Mouse (Mus musculus) embryonic facial prominence, embryonic 12.5 days (tissue): ENCODE measurements around the gene Jmjd6. TPM values are rescaled to one million over a fixed set of nuclear protein-coding genes. Genes with fewer than 3 reads are reported as not detected.
A peak's percentile ranks its signal among the peaks of the same experiment; 100 is the strongest.
"Not testable (repeated sequence)": the region's sequence is repeated elsewhere in the genome, so short reads cannot be mapped to it uniquely, and the experiment has no call there.

ENCODE experiments used
- ATAC-seq: fragments of 200-750 bp; cut with Nextera tagmentation; 2 replicates; pipeline ENCODE4 v1.8.0; 2017; ENCODE audit not compliant: insufficient number of reproducible peaks, insufficient read depth, low FRiP score, low TSS enrichment
- H3K27ac ChIP-seq: fragments of 300-500 bp; sonication (generic); 2 replicates; pipeline ENCODE4 v1.5.1; 2016; ENCODE audit warnings: mild to moderate bottlenecking
- H3K27me3 ChIP-seq: fragments of 300-500 bp; sonication (generic); 2 replicates; pipeline ENCODE4 v1.6.1; 2016; ENCODE audit warnings: mild to moderate bottlenecking, moderate library complexity
- H3K36me3 ChIP-seq: fragments of 300-500 bp; sonication (generic); 2 replicates; pipeline ENCODE4 v1.6.1; 2016; ENCODE audit warnings: mild to moderate bottlenecking
- H3K4me1 ChIP-seq: fragments of 300-500 bp; sonication (generic); 2 replicates; pipeline ENCODE4 v1.6.1; 2016
- H3K4me2 ChIP-seq: fragments of 300-500 bp; sonication (generic); replicated peaks from 2 replicates; pipeline ENCODE4 v1.6.1; 2016; ENCODE audit warnings: mild to moderate bottlenecking, moderate library complexity
- H3K4me3 ChIP-seq: fragments of 300-500 bp; sonication (generic); 2 replicates; pipeline ENCODE4 v1.5.1; 2016; ENCODE audit warnings: mild to moderate bottlenecking
- H3K9ac ChIP-seq: fragments of 300-500 bp; sonication (generic); 2 replicates; pipeline ENCODE4 v1.6.1; 2016; ENCODE audit warnings: mild to moderate bottlenecking, moderate library complexity
- H3K9me3 ChIP-seq: fragments of 300-500 bp; sonication (generic); 2 replicates; pipeline ENCODE4 v1.6.1; 2016; ENCODE audit warnings: mild to moderate bottlenecking, moderate library complexity
- WGBS: fragments of 180-500 bp; shearing (Covaris S2); methylation state at CpG from one replicate; pipeline ENCODE4 v1.1.7; 2016; 5-methylcytosine and 5-hydroxymethylcytosine counted together
- polyA plus RNA-seq: library from polyadenylated mRNA; unstranded; fragments of >200 nt; fragmentation: Nextera tagmentation; extraction: Ambion mirVana; gene quantifications from 2 replicates; pipeline ENCODE4 v1.2.1, GENCODE M21; 2016

Jmjd6 gene
- polyA plus RNA-seq, 1 experiment from 2014 or later = 80.5 TPM

GRCm38 (mm10) chr11:116850833-116851477, 7.7 kb upstream of the Jmjd6 start:
- Histone ChIP-seq H3K4me3 (peak overlapping the region; percentile 96), H3K9ac (peak overlapping the region; percentile 98), H3K9me3 (no peaks in the 10 kb centered on the region), H3K36me3 (peaks cover 32% of the 10 kb centered on the region), H3K27ac (no peak overlapping the region), H3K4me1 (peaks cover 20% of the 10 kb centered on the region), H3K27me3 (no peaks in the 10 kb centered on the region), H3K4me2 (peak overlapping the region; percentile 82)
- 38% methylated on average over 6 of the region's 6 CpGs for WGBS
- ATAC-seq = no peak

GRCm38 (mm10) chr11:116850085-116850484, 6.8 kb upstream of the Jmjd6 start:
- ATAC-seq = no peak
- H3K4me2 ChIP-seq = peak overlapping the region; percentile 82
- H3K27ac ChIP-seq = no peak overlapping the region
- no peak overlapping the region for H3K9ac ChIP-seq
- H3K4me3 ChIP-seq = 0 out of 2 replicates have a peak overlapping the region, but pooled peaks have one; percentile 96
- no peaks in the 10 kb centered on the region for H3K27me3 ChIP-seq
- peaks cover 19% of the 10 kb centered on the region for H3K4me1 ChIP-seq
- 63% methylated on average over 4 of the region's 4 CpGs for WGBS
- no peaks in the 10 kb centered on the region for H3K9me3 ChIP-seq
- H3K36me3 ChIP-seq = peaks cover 32% of the 10 kb centered on the region

GRCm38 (mm10) chr11:116849587-116849986, 6.3 kb upstream of the Jmjd6 start:
- peaks cover 32% of the 10 kb centered on the region for H3K36me3 ChIP-seq
- H3K9me3 ChIP-seq = no peaks in the 10 kb centered on the region
- H3K27me3 ChIP-seq = no peaks in the 10 kb centered on the region
- no peak overlapping the region for H3K4me3 ChIP-seq
- H3K27ac ChIP-seq = no peak overlapping the region
- H3K4me2 ChIP-seq = no peak overlapping the region
- H3K4me1 ChIP-seq = peaks cover 15% of the 10 kb centered on the region
- no peak for ATAC-seq
- H3K9ac ChIP-seq = no peak overlapping the region

GRCm38 (mm10) chr11:116848877-116849178, 5.6 kb upstream of the Jmjd6 start:
- H3K36me3 ChIP-seq = peaks cover 32% of the 10 kb centered on the region
- H3K9me3 ChIP-seq, H3K9ac ChIP-seq, H3K4me3 ChIP-seq, H3K27ac ChIP-seq, H3K4me2 ChIP-seq, ATAC-seq, H3K27me3 ChIP-seq: not testable (repeated sequence)
- WGBS = 85% methylated on average over 2 of the region's 2 CpGs
- H3K4me1 ChIP-seq = peaks cover 17% of the 10 kb centered on the region

GRCm38 (mm10) chr11:116848086-116848876, 5.0 kb upstream of the Jmjd6 start:
- peaks cover 32% of the 10 kb centered on the region for H3K36me3 ChIP-seq
- H3K4me2 ChIP-seq = no peak overlapping the region
- no peak overlapping the region for H3K4me3 ChIP-seq
- 0 out of 2 replicates have a peak overlapping the region, but pooled peaks have one; percentile 46 for H3K27ac ChIP-seq
- ATAC-seq = no peak
- peaks cover 17% of the 10 kb centered on the region for H3K4me1 ChIP-seq
- no peaks in the 10 kb centered on the region for H3K27me3 ChIP-seq
- 81% methylated on average over 5 of the region's 5 CpGs for whole genome bisulfite sequencing
- H3K9me3 ChIP-seq = no peaks in the 10 kb centered on the region
- H3K9ac ChIP-seq = no peak overlapping the region

GRCm38 (mm10) chr11:116847187-116848085, 4.2 kb upstream of the Jmjd6 start:
- Histone ChIP-seq H3K9me3 (no peaks in the 10 kb centered on the region), H3K4me2 (no peak overlapping the region), H3K9ac (no peak overlapping the region), H3K36me3 (peaks cover 32% of the 10 kb centered on the region), H3K27me3 (no peaks in the 10 kb centered on the region), H3K4me1 (peaks cover 17% of the 10 kb centered on the region), H3K27ac (peak overlapping the region; percentile 46; the same call in 1 of the 2 replicates), H3K4me3 (no peak overlapping the region)
- WGBS = 92% methylated on average over 3 of the region's 3 CpGs
- ATAC-seq = no peak

- H3K27ac ChIP-seq = no peak overlapping the region
- peaks cover 32% of the 10 kb centered on the region for H3K36me3 ChIP-seq
- H3K27me3 ChIP-seq = no peaks in the 10 kb centered on the region
- no peak overlapping the region for H3K4me3 ChIP-seq
- no peak overlapping the region for H3K4me2 ChIP-seq
- no peak for ATAC-seq
- WGBS = 74% methylated on average over 4 of the region's 4 CpGs
- H3K4me1 ChIP-seq = peaks cover 20% of the 10 kb centered on the region
- no peak overlapping the region for H3K9ac ChIP-seq
- H3K9me3 ChIP-seq = no peaks in the 10 kb centered on the region
Measured at GRCm38 (mm10) chr11:116846593-116847181, 3.4 kb upstream of the Jmjd6 start.

- 0% methylated on average over 71 of the region's 73 CpGs for WGBS
- Histone ChIP-seq H3K9me3 (no peaks in the 10 kb centered on the region), H3K4me3 (peak overlapping the region; percentile 86), H3K4me1 (peaks cover 33% of the 10 kb centered on the region), H3K27me3 (no peaks in the 10 kb centered on the region), H3K36me3 (peaks cover 37% of the 10 kb centered on the region), H3K4me2 (peak overlapping the region; percentile 82), H3K9ac (peak overlapping the region; percentile 84), H3K27ac (peak overlapping the region; percentile 97)
- ATAC-seq = peak; percentile 67; the same call in 1 of the 2 replicates
Measured at GRCm38 (mm10) chr11:116842531-116843260, 553 bp downstream of the Jmjd6 start.

GRCm38 (mm10) chr11:116840748-116841147, 2.5 kb downstream of the Jmjd6 start:
- peaks cover 51% of the 10 kb centered on the region for H3K36me3 ChIP-seq
- no peak for ATAC-seq
- H3K27me3 ChIP-seq = no peaks in the 10 kb centered on the region
- peak overlapping the region; percentile 82 for H3K4me2 ChIP-seq
- 84% methylated on average over 4 of the region's 4 CpGs for WGBS
- H3K27ac ChIP-seq = no peak overlapping the region
- H3K9ac ChIP-seq = peak overlapping the region; percentile 19; the same call in 1 of the 2 replicates
- H3K4me3 ChIP-seq = peak overlapping the region; percentile 86
- peaks cover 33% of the 10 kb centered on the region for H3K4me1 ChIP-seq
- no peaks in the 10 kb centered on the region for H3K9me3 ChIP-seq

GRCm38 (mm10) chr11:116839601-116840000, 3.6 kb downstream of the Jmjd6 start:
- Histone ChIP-seq H3K4me3 (no peak overlapping the region), H3K9ac (0 out of 2 replicates have a peak overlapping the region, but pooled peaks have one; percentile 27), H3K36me3 (peaks cover 63% of the 10 kb centered on the region), H3K4me1 (peaks cover 32% of the 10 kb centered on the region), H3K9me3 (no peaks in the 10 kb centered on the region), H3K4me2 (peak overlapping the region; percentile 22; the same call in 1 of the 2 replicates), H3K27ac (no peak overlapping the region), H3K27me3 (no peaks in the 10 kb centered on the region)
- WGBS = 80% methylated on average over 7 of the region's 7 CpGs
- no peak for ATAC-seq
